Mouse (Mus musculus): ENCODE results near the gene Gypa. TPM values are rescaled to one million over a fixed set of nuclear protein-coding genes. Genes with fewer than 3 reads are reported as not detected.

The Gypa gene
- polyA plus RNA-seq (2012; rRNA removed): 0.04 TPM in 1 of 2 replicates, not detected in the other

DNA sequence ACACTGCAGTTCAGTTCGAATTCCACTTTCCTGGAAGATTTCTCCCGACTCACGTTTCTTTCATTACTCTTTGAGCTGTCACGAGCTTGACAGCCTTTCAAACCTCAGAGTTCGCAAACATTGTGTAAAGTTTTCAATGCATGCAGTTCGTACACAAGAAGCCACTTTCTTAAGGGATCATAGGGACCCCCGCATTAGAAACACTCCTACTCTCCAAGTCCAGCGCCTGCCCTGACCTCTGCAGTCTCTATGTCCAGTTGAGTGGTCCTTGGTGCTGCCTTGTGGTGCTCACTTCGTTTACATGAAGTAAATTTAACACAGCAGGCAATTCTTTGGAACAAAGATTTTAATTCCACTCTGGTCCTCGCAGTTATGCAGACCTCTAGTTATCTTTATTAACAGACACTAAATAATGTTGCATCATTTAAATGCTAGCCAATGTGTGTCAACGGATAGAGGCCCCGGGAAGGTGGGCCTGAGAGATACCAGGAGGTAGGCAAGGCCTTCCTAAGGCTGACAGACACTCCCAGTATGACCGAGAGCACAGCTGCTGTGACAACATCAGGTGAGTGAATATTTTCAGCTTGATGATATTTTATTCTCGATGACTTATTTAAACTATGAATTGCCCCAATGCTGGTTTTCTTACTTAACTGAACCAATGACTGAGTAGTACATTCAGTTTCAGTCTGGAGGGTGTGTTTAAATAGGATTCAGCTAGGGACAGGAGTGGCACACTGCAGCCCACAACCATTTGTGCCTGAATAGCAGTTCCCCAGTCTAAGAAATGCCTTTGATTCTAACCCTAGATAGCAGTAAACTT lies at the start of gene Gypa:
Gene Gypa, plus strand, starts transcription at position 259 of the 823 bp plus-strand sequence.

Other genes starting within 250 kb of the Gypa start
- 0.01 TPM in 1 of 2 replicates, not detected in the other for gene Frem3, start 117.3 kb downstream of the Gypa start, polyA plus RNA-seq (2012; rRNA removed)
- 2.2 and 3.5 TPM in 2 replicates for gene Smarca5, start 245.7 kb downstream of the Gypa start, polyA plus RNA-seq (2012; rRNA removed)